Mouse (Mus musculus) cerebral cortex, adult 2 months (tissue): ENCODE data around the gene Cadm2.

ENCODE experiments used
- WGBS: fragments of 180-500 bp; shearing (Covaris S2); methylation state at CpG from one replicate; pipeline ENCODE4 v1.1.7; 2018; 5-methylcytosine and 5-hydroxymethylcytosine counted together

Gene Cadm2

DNA sequence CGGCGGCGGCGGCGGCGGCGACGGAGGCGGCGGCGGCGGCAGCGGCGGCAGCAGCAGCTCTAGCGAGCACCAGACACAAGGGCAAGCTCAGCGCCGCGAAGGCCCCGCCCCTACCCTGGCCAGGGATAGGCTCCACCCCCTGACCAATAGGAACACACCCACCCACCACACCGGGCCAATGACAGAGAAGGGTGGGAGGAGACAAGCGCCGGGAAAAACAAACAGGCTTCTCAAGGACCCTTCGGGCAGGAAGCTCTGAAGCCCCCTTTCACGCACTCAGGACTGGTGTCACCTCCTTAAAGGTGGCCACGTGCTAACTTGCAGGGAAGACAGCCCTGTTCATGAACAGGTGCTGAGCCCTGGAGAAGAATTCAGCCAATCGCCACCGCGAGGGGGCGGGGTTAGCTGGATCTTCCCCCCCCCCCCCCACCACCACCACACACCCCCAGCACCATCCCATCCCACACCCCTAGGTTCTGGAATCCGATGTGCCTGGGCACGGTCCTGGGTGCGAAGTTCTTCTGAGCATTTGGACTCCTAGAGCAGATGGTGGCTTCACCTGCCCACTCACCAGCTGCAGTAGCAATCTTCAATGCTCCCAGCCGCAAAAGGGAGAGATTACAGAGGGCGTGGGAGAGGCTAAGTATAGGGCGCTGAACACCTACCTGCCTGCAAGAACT lies at the start of gene Cadm2:
TSS of gene Cadm2 (minus strand) at position 83 of the 680 bp plus-strand sequence.
- under 1% methylated on average over 20 of the region's 35 CpGs for whole genome bisulfite sequencing

DNA sequence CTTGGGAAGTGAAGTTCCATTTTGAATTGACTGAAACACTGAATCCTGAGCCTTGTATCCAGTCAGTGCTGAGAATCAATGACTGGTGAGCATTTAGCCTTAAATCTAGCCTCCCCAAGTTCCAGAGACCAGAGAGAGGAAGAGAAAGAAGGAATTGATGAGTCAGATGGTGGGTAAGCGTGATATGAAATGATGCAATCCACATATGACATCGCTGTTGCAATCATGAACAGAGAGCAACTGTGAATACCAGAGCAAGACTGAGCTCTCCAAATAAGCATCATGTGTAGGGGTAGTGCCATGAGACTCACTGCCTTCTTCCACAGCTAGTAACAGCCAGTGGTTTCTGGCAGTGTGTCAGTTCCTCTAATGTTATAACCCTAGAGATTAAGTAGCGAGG lies 26.2 kb upstream of the Cadm2 start:
- WGBS, result 91% methylated on average over 3 of the region's 3 CpGs

- WGBS, result 48% methylated on average over 4 of the region's 4 CpGs
Observed at GRCm38 (mm10) chr16:67643651-67644050, 22.9 kb upstream of the Cadm2 start.

DNA sequence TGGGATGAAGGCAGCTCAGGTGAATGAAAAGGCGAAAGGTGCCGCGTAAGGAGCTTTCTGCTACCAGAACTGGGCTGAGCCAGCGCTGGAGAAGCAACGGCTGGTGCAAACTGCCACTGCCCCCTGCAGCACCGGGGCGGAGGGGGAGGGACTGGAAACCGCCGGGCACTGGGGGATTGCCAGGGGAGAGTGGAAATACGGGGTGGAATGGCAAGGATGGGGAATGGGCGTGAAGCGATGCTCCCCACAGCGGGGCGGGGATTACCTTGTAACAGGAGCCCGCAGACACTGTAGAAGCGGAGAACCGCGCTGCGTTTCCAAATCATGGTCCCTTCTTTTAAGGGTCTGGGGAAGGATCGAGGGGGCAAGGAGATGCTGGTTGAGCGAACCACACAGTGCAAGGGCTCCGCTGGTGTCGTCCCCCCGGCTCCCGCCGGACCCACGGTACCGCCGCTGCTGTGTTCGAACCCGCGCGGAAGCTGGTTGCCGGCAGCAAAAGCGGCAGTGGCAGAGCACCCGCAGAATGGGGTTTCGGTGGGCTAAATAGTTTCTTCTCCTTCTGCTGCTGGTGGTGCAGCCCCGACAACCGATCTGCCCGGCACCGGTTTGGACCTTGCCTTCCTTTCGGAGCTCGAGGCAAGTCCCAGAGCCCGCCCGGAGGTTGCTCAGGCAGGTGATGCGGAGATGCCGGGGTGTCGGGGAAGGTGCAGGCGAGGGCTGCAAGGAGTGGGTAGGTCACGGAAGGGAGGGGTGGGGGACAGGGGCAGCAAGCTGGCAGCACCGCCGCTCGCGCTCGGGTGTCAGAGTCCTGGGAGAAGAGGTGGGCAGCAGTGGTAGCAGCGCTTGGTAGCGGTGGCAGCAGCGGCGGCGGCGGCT lies 564 bp downstream of the Cadm2 start:
- under 1% methylated on average over 60 of the region's 61 CpGs for WGBS

GRCm38 (mm10) chr16:67619416-67619815 lies 1.3 kb downstream of the Cadm2 start:
- 2% methylated on average over 16 of the region's 16 CpGs for whole genome bisulfite sequencing

GRCm38 (mm10) chr16:67618817-67619216 lies 1.9 kb downstream of the Cadm2 start:
- 2% methylated on average over 13 of the region's 13 CpGs for WGBS

DNA sequence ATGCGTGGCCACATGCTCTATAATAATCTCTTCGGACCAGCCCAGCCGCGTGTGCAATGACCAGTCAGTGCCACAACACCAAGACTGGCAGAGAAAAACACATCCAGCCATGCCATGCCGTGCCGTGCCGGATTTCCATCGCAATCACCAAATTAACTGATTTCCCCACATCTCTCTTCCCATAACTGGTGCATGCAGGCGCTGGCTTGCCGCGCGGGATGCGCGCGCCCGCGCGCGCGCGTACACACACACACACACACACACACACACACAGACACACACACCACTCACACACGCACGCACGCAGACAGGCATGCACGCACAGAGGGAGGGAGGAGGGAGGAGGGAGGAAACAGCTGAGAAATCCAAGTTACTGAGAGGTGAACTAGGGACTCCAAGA lies 2.9 kb downstream of the Cadm2 start:
- under 1% methylated on average over 25 of the region's 25 CpGs for WGBS

GRCm38 (mm10) chr16:67617256-67617655 lies 3.5 kb downstream of the Cadm2 start:
- WGBS, result 15% methylated on average over 1 of the region's 1 CpGs

- WGBS, result 32% methylated on average over 2 of the region's 2 CpGs
Observed at GRCm38 (mm10) chr16:67613876-67614275, 6.8 kb downstream of the Cadm2 start.

- 13% methylated on average over 7 of the region's 7 CpGs for WGBS
Observed at GRCm38 (mm10) chr16:67610904-67611681, 9.6 kb downstream of the Cadm2 start.

DNA sequence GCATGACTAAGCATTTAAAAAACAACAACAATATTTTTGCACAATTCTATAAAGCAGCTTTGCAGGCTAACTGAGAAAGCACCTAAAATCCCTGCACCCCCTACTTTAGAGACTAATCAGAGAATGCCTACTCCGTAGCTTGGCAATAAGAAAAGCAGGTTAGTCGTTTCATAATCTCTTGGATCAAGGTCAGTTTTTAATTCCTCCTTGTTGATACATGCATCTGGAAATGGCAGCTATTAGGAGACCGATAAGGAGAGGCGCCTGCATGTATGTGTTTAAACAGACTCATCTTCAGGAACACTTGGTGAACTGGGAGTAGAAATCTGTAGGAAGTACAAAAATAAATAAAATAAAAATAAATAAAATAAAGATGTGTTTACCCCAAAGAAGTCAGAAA lies 11.6 kb downstream of the Cadm2 start:
- 41% methylated on average over 4 of the region's 4 CpGs for WGBS

- WGBS, result 48% methylated on average over 3 of the region's 3 CpGs
Observed at GRCm38 (mm10) chr16:67608499-67608898, 12.2 kb downstream of the Cadm2 start.

DNA sequence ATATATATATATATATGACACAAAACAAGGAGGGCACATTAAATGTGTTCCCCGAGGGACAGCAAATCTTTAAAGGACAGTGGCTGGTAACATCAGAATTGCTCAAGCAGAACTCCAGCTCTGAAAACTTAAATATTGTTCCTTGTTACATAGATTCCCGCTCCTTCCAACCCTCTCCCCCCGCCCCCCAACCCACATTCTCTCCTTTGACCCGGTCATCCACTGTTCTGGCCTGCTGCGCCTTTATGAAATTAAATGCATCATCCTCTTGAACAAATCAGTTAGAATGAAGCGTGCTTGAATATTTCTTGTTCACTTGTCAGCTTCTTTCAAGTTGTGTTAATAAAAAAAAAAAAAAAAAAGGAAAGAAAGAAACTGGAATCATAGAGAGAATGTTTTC lies 15.0 kb downstream of the Cadm2 start:
- WGBS, result 74% methylated on average over 6 of the region's 6 CpGs

GRCm38 (mm10) chr16:67599981-67600380 lies 20.7 kb downstream of the Cadm2 start:
- WGBS, result 53% methylated on average over 9 of the region's 9 CpGs

GRCm38 (mm10) chr16:67598841-67599240 lies 21.9 kb downstream of the Cadm2 start:
- WGBS, result 51% methylated on average over 4 of the region's 4 CpGs

DNA sequence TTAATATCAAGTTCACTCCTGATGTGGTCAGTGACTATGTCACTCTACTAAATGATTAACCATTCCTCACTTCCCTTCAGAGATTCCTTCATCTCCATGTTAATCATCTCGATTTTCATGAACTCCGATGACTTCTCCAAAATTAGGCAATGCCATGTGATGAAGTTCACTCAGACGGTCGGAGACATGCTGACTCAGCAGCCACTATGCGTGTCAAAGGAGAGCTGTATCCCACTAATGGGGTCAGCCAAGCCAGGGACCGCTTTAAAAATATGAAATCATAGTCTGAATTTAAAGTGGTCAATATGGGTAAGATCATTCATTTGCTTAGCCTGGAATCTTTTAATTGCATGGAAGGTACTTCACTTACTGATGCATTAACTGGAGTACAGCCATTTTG lies 29.7 kb downstream of the Cadm2 start:
- 85% methylated on average over 6 of the region's 6 CpGs for WGBS

GRCm38 (mm10) chr16:67578842-67579517 lies 41.7 kb downstream of the Cadm2 start:
- WGBS, result 23% methylated on average over 11 of the region's 11 CpGs

DNA sequence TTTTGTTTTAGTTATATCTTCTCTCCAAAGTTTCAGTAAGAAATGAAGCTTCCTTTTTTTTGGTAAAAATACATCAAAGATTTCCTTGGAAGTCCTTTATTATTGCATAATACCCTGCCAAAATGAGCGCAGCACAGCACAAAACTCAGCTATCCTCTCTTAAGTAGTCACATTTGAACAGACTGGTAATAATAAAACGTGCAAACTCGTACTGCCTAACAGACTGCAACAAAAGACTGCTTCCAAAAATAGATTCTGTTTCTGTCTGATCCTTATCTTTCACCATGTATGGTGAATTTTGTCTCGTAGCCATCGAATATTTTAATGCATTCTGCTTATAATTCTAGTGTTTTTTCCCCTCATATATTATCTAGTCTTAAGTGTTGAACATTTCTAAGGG lies 45.2 kb downstream of the Cadm2 start:
- 31% methylated on average over 5 of the region's 5 CpGs for WGBS

DNA sequence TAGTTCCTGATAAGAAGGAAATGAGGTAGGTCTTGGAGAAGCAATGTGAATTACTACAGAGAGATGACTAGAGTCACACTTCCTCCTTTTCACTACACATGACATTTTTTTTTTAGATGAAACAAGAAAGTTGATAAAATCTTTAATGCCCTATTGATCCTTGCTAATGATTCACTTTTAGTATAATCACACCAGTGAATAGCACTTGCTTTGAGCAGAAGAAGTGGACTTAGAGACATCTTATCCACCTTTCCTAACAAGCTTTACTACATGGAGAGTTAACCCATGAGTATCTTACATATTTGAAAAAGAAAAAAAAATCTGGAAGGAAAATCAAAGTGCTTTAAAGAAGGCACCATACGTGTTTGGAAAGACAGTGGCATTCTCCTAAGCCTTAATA lies 93.7 kb downstream of the Cadm2 start:
- WGBS, result 76% methylated on average over 1 of the region's 1 CpGs

DNA sequence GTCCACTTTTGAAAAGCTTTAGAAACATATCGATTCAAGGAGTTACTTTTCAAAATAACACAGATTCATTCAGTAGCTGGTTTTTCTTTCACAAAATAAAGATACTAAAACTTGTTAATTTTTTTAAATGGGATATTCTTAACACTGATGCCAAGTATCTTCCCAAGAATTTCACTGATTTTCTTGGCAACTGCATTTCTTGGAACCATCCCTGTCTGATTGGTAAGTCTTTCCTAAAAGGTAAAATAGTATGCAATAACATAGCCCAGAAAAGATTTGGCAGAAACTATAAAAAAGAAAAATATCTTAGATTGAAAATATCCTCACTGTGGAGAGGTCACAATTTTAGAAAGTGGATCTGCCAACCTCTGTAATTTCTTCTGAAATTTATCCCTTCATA lies 95.8 kb downstream of the Cadm2 start:
- WGBS, result 41% methylated on average over 1 of the region's 1 CpGs

DNA sequence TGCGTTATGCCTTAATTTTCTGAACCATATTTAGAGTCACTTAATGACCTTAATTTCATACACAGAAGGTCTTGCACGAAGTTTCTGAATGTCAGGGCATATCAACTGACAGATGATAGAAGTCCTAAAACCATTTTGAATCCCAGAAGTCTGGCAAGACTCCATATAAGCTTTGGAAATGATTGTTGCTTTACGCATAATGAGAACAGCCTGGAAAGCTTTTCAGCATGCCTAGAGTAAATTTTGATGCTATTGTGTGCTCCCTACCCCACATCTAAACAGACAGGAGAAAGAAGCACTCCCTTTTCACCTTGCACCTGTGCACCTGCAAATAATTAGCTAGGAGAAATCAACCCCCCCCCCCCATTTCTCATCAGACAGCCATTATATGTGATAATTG lies 102.4 kb downstream of the Cadm2 start:
- 57% methylated on average over 3 of the region's 3 CpGs for WGBS

- WGBS, result 52% methylated on average over 4 of the region's 4 CpGs
Observed at GRCm38 (mm10) chr16:67515549-67515948, 105.2 kb downstream of the Cadm2 start.
